Mouse (Mus musculus) kidney, embryonic 14.5 days (tissue): ENCODE data around the gene Ankrd42. TPM values are rescaled to one million over a fixed set of nuclear protein-coding genes. Genes with fewer than 3 reads are reported as not detected.

Experiments
- ATAC-seq: fragments of 200-750 bp; cut with Nextera tagmentation; 2 replicates; pipeline ENCODE4 v1.8.0; 2017; ENCODE audit warnings: moderate number of reproducible peaks, mild to moderate bottlenecking, moderate TSS enrichment, moderate library complexity; ENCODE audit not compliant: low FRiP score, low TSS enrichment
- H3K27ac ChIP-seq: fragments of 300-500 bp; sonication (generic); 2 replicates; pipeline ENCODE4 v1.5.1; 2014; ENCODE audit warnings: low read depth, mild to moderate bottlenecking, low read length, moderate library complexity, mixed read lengths
- H3K27me3 ChIP-seq: fragments of 300-500 bp; sonication (generic); 2 replicates; pipeline ENCODE4 v1.6.1; 2014; ENCODE audit warnings: mild to moderate bottlenecking, low read length; ENCODE audit not compliant: control insufficient read depth, insufficient read depth
- H3K36me3 ChIP-seq: fragments of 300-500 bp; sonication (generic); 2 replicates; pipeline ENCODE4 v1.6.1; 2014; ENCODE audit warnings: low read length, mixed read lengths; ENCODE audit not compliant: control insufficient read depth, insufficient read depth
- H3K4me1 ChIP-seq: fragments of 300-500 bp; sonication (generic); 2 replicates; pipeline ENCODE4 v1.6.1; 2014; ENCODE audit warnings: low read length, mixed read lengths; ENCODE audit not compliant: control insufficient read depth, insufficient read depth
- H3K4me2 ChIP-seq: fragments of 300-500 bp; sonication (generic); replicated peaks from 2 replicates; pipeline ENCODE4 v1.6.1; 2014; ENCODE audit warnings: low read depth, mild to moderate bottlenecking, low read length
- H3K4me3 ChIP-seq: fragments of 300-500 bp; sonication (generic); 2 replicates; pipeline ENCODE4 v1.5.1; 2014; ENCODE audit warnings: mild to moderate bottlenecking, low read length
- H3K9ac ChIP-seq: fragments of 300-500 bp; sonication (generic); 2 replicates; pipeline ENCODE4 v1.6.1; 2014; ENCODE audit warnings: low read depth, mild to moderate bottlenecking, low read length, moderate library complexity
- H3K9me3 ChIP-seq: fragments of 300-500 bp; sonication (generic); 2 replicates; pipeline ENCODE4 v1.6.1; 2016; ENCODE audit warnings: low read length; ENCODE audit not compliant: control insufficient read depth
- WGBS: fragments of 180-500 bp; shearing (Covaris S2); extraction: QIAGEN DNeasy Blood & Tissue Kit; methylation state at CpG from one replicate; pipeline ENCODE4 v1.1.7; 2014; 5-methylcytosine and 5-hydroxymethylcytosine counted together
- polyA plus RNA-seq: library from polyadenylated mRNA; unstranded; fragments of >200 nt; fragmentation: Nextera tagmentation; extraction: Ambion mirVana; gene quantifications from 2 replicates; pipeline ENCODE4 v1.2.1, GENCODE M21; 2014

Ankrd42 gene
- polyA plus RNA-seq, 1 experiment from 2014 or later = 6.6 TPM

- peaks cover 2% of the 10 kb centered on the region; the same call in 1 of the 2 replicates for H3K9me3 ChIP-seq
- 84% methylated on average over 1 of the region's 1 CpGs for WGBS
- H3K36me3 ChIP-seq = peaks cover 58% of the 10 kb centered on the region
- no peaks in the 10 kb centered on the region for H3K27me3 ChIP-seq
- no peak overlapping the region for H3K9ac ChIP-seq
- no peak for ATAC-seq
- H3K4me2 ChIP-seq = no peak overlapping the region
- H3K27ac ChIP-seq = no peak overlapping the region
- no peak overlapping the region for H3K4me3 ChIP-seq
- H3K4me1 ChIP-seq = no peaks in the 10 kb centered on the region
These were observed 16.4 kb upstream of the Ankrd42 start for GRCm38 (mm10) chr7:92653329-92653728.

GRCm38 (mm10) chr7:92647790-92648189 is 10.8 kb upstream of the Ankrd42 start:
- H3K9me3 ChIP-seq = no peaks in the 10 kb centered on the region
- ATAC-seq = no peak
- H3K4me2 ChIP-seq = no peak overlapping the region
- H3K27me3 ChIP-seq = no peaks in the 10 kb centered on the region
- no peak overlapping the region for H3K9ac ChIP-seq
- H3K4me3 ChIP-seq = no peak overlapping the region
- whole genome bisulfite sequencing = 86% methylated on average over 7 of the region's 7 CpGs
- H3K4me1 ChIP-seq = no peaks in the 10 kb centered on the region
- H3K36me3 ChIP-seq = peaks cover 55% of the 10 kb centered on the region
- no peak overlapping the region for H3K27ac ChIP-seq

- H3K27ac ChIP-seq = no peak overlapping the region
- no peak overlapping the region for H3K9ac ChIP-seq
- peaks cover 35% of the 10 kb centered on the region for H3K36me3 ChIP-seq
- ATAC-seq = no peak
- H3K27me3 ChIP-seq = no peaks in the 10 kb centered on the region
- H3K4me2 ChIP-seq = no peak overlapping the region
- H3K4me3 ChIP-seq = no peak overlapping the region
- H3K4me1 ChIP-seq = peaks cover 5% of the 10 kb centered on the region; the same call in 1 of the 2 replicates
- H3K9me3 ChIP-seq = no peaks in the 10 kb centered on the region
These were observed 5.4 kb upstream of the Ankrd42 start for GRCm38 (mm10) chr7:92642358-92642757.

GRCm38 (mm10) chr7:92638050-92638449 is 1.1 kb upstream of the Ankrd42 start:
- no peak overlapping the region for H3K27ac ChIP-seq
- no peak for ATAC-seq
- H3K36me3 ChIP-seq = peaks cover 13% of the 10 kb centered on the region; the same call in 1 of the 2 replicates
- no peaks in the 10 kb centered on the region for H3K9me3 ChIP-seq
- peak overlapping the region; percentile 99 for H3K4me2 ChIP-seq
- peak overlapping the region; percentile 78; the same call in 1 of the 2 replicates for H3K9ac ChIP-seq
- WGBS = 89% methylated on average over 5 of the region's 5 CpGs
- no peaks in the 10 kb centered on the region for H3K27me3 ChIP-seq
- H3K4me1 ChIP-seq = peaks cover 8% of the 10 kb centered on the region; the same call in 1 of the 2 replicates
- peak overlapping the region; percentile 89; the same call in 1 of the 2 replicates for H3K4me3 ChIP-seq

GRCm38 (mm10) chr7:92636295-92637011 is 489 bp downstream of the Ankrd42 start:
- ATAC-seq = peak; percentile 88
- H3K27me3 ChIP-seq = no peaks in the 10 kb centered on the region
- H3K9me3 ChIP-seq = no peaks in the 10 kb centered on the region
- peak overlapping the region; percentile 89 for H3K4me3 ChIP-seq
- peak overlapping the region; percentile 99 for H3K4me2 ChIP-seq
- peak overlapping the region; percentile 78 for H3K9ac ChIP-seq
- WGBS = 1% methylated on average over 49 of the region's 49 CpGs
- H3K27ac ChIP-seq = 0 out of 2 replicates have a peak overlapping the region, but pooled peaks have one; percentile 4
- peaks cover 6% of the 10 kb centered on the region; the same call in 1 of the 2 replicates for H3K36me3 ChIP-seq
- peaks cover 8% of the 10 kb centered on the region; the same call in 1 of the 2 replicates for H3K4me1 ChIP-seq

- ATAC-seq = no peak
- Histone ChIP-seq H3K4me3 (no peak overlapping the region), H3K27me3 (no peaks in the 10 kb centered on the region), H3K9ac (no peak overlapping the region), H3K27ac (no peak overlapping the region), H3K36me3 (no peaks in the 10 kb centered on the region), H3K4me1 (no peaks in the 10 kb centered on the region), H3K4me2 (no peak overlapping the region), H3K9me3 (no peaks in the 10 kb centered on the region)
- 47% methylated on average over 2 of the region's 2 CpGs for WGBS
These were observed 6.8 kb downstream of the Ankrd42 start for GRCm38 (mm10) chr7:92630167-92630566.

- Histone ChIP-seq H3K9ac (no peak overlapping the region), H3K27me3 (no peaks in the 10 kb centered on the region), H3K4me3 (no peak overlapping the region), H3K9me3 (no peaks in the 10 kb centered on the region), H3K4me1 (no peaks in the 10 kb centered on the region), H3K36me3 (no peaks in the 10 kb centered on the region), H3K27ac (no peak overlapping the region), H3K4me2 (no peak overlapping the region)
- WGBS = 60% methylated on average over 2 of the region's 2 CpGs
- ATAC-seq = no peak
These were observed 12.5 kb downstream of the Ankrd42 start for GRCm38 (mm10) chr7:92624488-92624887.

DNA sequence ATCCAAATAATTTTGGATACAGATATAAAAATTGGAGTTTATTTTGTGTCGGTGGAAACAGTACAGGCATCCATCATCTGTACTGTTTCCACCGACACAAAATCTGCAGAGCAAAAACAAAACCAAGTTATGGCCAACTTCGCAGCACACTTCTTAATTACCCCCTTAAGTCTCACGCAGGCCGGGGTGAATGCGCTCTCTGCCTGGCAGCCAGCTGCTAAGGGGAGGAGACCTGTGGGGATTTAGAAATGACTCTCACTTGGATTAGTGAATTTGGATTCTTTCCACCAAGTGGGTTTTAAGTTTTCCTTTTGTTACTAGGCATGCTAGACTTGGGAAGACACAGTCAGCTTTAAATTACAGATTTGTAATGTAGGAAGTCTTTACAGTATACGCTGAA is 26.1 kb downstream of the Ankrd42 start:
- Histone ChIP-seq H3K4me3 (no peak overlapping the region), H3K27me3 (no peaks in the 10 kb centered on the region), H3K9me3 (no peaks in the 10 kb centered on the region), H3K4me2 (no peak overlapping the region), H3K27ac (no peak overlapping the region), H3K4me1 (no peaks in the 10 kb centered on the region), H3K9ac (no peak overlapping the region), H3K36me3 (no peaks in the 10 kb centered on the region)
- ATAC-seq = no peak
- WGBS = 63% methylated on average over 7 of the region's 7 CpGs

DNA sequence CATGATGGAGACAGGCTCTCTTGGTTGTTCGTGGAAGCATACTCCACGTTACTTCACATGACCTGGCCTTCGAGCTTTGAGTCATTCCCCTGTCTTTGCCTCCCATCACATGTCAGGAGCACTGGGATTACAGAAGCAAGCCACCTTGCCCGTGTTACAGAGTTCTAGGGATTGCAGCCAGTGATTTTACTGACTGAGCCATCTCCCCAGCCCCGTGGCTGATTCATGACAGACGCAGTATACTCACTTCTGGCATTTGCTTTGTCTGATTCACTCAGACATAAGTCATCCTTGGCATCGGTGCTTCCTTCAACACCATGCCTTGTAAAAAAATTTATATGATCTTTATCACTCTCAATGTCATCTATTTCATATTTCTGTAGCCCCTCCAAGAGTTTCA is 32.0 kb downstream of the Ankrd42 start:
- 89% methylated on average over 7 of the region's 7 CpGs for WGBS
- no peaks in the 10 kb centered on the region for H3K36me3 ChIP-seq
- no peak overlapping the region for H3K4me3 ChIP-seq
- H3K27me3 ChIP-seq = no peaks in the 10 kb centered on the region
- no peak overlapping the region for H3K27ac ChIP-seq
- H3K4me2 ChIP-seq = no peak overlapping the region
- no peaks in the 10 kb centered on the region for H3K9me3 ChIP-seq
- no peaks in the 10 kb centered on the region for H3K4me1 ChIP-seq
- H3K9ac ChIP-seq = no peak overlapping the region
- ATAC-seq = no peak
